Mouse (Mus musculus) heart, postnatal 25 days (tissue): ENCODE data around the gene Gm11146. TPM values are rescaled to one million over a fixed set of nuclear protein-coding genes. Genes with fewer than 3 reads are reported as not detected.

Source experiments
- DNase-seq: peaks from one replicate; pipeline ENCODE4 v3.0.0; 2022; ENCODE audit warnings: low spot score
- intact Hi-C: fragments of 180-260 bp; cut with DNase I; formaldehyde crosslinking; loops from one replicate; pipeline ENCODE4 v1.15.1; 2025
- microRNA-seq: library from miRNA; unstranded; fragments of <30 nt; microRNA quantifications from one replicate; pipeline ENCODE4 v1.2.0, GENCODE M21; 2022
- total RNA-seq, 2 experiments: library from RNA; stranded (reverse); gene quantifications; 2 replicates each; pipeline ENCODE4 v1.2.3; 2021

Gene Gm11146
- total RNA-seq, 2 experiments from 2014 or later = not detected

- DNase-seq = no peak
- intact Hi-C loops = no loop called here
These were observed 32.4 kb downstream of the Gm11146 start for GRCm38 (mm10) chr16:77569457-77569856.

GRCm38 (mm10) chr16:77568384-77568783 is 33.5 kb downstream of the Gm11146 start:
- intact Hi-C loops = no loop called here
- DNase-seq = no peak

GRCm38 (mm10) chr16:77562852-77563251 is 39.0 kb downstream of the Gm11146 start:
- intact Hi-C loops = no loop called here
- no peak for DNase-seq

GRCm38 (mm10) chr16:77556446-77557105 is 45.3 kb downstream of the Gm11146 start:
- intact Hi-C loops = no loop called here
- DNase-seq = no peak

GRCm38 (mm10) chr16:77551051-77551450 is 50.8 kb downstream of the Gm11146 start:
- intact Hi-C loops = no loop called here
- no peak for DNase-seq

Small RNA genes within 50 kb of the gene (microRNA-seq; reads per million reads assigned to microRNA genes)
- gene Mir125b-2 (393 reads per million, percentile 72 among the genes with 10 or more reads in this experiment), gene Mir99a (49,345 reads per million, percentile 98 among the genes with 10 or more reads in this experiment), gene Mirlet7c-1 (675 reads per million, percentile 77 among the genes with 10 or more reads in this experiment)
